Mouse (Mus musculus): Measurements from ENCODE around the gene Ces3b.

GRCm38 (mm10) chr8:105104220-105104619 is 20.7 kb downstream of the Ces3b start:
- no peak for TF ChIP-seq POLR2A (IDR thresholded peaks at IDR 0.05; ENCODE audit: low read depth, low read length)
- TF ChIP-seq CTCF (IDR thresholded peaks at IDR 0.05; ENCODE audit: extremely low read depth, insufficient read length, insufficient replicate concordance, low read depth, low read length), result no peak

Measured in small intestine, adult 2 months (tissue).